Mouse (Mus musculus): ENCODE data around the gene Ap1b1. TPM values are rescaled to one million over a fixed set of nuclear protein-coding genes. Genes with fewer than 3 reads are reported as not detected.
A peak's percentile ranks its signal among the peaks of the same experiment; 100 is the strongest.

The Ap1b1 gene
- polyA plus RNA-seq, 1 experiment from 2014 or later: 110 TPM

DNA sequence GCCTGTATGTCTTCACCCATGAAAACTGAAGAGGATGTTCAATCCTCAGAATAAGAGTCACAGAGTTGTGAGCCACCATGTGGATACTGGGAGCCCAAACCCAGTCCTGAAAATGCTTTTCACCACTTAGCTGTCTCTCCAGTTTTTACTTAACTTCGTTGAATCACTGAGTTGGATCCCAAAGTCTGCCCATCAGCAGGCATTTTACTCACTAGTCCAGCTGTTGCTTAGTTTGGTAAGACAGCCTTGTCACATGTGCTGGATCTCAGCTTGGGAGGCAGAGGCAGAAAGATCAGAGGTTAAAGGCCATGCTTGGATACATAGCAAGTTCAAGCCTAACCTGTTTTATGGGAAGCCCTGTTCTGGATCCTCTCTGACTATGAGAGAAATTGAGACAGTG lies 23.6 kb downstream of the Ap1b1 start:
- peak overlapping the region; percentile 52 for H3K4me3 ChIP-seq
- WGBS (ENCODE audit: insufficient replicate concordance): 68% methylated on average over 1 of the region's 1 CpGs
- H3K9ac ChIP-seq: peak overlapping the region; percentile 69
- H3K36me3 ChIP-seq: peaks cover 68% of the 10 kb centered on the region
- ATAC-seq: no peak
- peak overlapping the region; percentile 67 for H3K4me2 ChIP-seq
- peak overlapping the region; percentile 96 for H3K27ac ChIP-seq
- H3K27me3 ChIP-seq (replicated peaks): no peaks in the 10 kb centered on the region
- peaks cover 73% of the 10 kb centered on the region for H3K4me1 ChIP-seq
- no peaks in the 10 kb centered on the region for H3K9me3 ChIP-seq (replicated peaks)

DNA sequence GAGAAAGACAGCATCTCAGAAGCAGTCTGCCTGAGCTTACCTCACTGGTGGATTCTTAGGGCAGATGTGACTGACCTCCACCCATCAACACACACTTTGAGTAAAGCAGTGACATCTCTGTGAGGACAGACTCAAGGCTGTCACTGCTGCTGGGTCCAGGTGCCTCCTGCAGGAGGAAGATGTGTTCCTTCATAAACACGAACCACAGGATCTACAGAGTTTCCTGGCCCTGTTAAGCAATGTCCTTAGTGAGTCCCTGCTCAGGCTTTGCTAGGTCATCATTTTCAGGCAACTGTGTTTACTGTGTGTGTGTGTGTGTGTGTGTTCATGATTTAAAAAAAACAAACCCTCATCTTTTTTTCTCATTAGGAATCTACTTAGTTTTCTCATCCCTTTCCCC lies 24.9 kb downstream of the Ap1b1 start:
- H3K4me2 ChIP-seq: peak overlapping the region; percentile 16; the same call in 1 of the 2 replicates
- ATAC-seq: no peak
- peak overlapping the region; percentile 28; the same call in 1 of the 2 replicates for H3K9ac ChIP-seq
- peaks cover 60% of the 10 kb centered on the region for H3K4me1 ChIP-seq
- H3K27ac ChIP-seq: peak overlapping the region; percentile 70
- no peak overlapping the region for H3K4me3 ChIP-seq
- peaks cover 69% of the 10 kb centered on the region for H3K36me3 ChIP-seq
- H3K9me3 ChIP-seq (replicated peaks): no peaks in the 10 kb centered on the region
- no peaks in the 10 kb centered on the region for H3K27me3 ChIP-seq (replicated peaks)
- 70% methylated on average over 1 of the region's 1 CpGs for WGBS (ENCODE audit: insufficient replicate concordance)

DNA sequence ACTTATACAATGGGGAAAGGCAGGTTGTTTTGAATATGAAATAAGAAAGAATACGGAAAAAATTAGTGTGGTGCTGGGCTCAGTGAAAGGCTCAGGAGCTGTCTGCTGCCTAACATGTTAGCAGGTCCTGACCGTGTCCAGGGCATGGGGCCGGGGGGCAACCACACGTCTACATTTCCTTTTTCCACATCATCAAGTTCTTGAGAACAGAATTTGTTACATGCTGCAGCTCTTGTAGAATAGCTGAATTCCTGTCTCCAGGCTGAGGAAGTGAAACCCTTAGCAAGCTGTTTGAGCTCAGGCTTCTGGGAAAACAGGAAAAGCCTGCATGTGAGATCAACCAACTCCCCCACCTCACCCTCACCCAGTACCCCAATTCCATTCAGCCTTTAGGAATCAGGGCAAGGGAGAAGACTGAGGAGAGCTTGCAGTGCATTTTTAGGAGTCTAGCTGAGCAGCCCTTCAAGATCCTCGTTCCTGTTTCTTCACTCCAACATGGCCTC lies 25.6 kb downstream of the Ap1b1 start:
- 72% methylated on average over 5 of the region's 5 CpGs for WGBS (ENCODE audit: insufficient replicate concordance)
- Histone ChIP-seq H3K4me2 (no peak overlapping the region), H3K4me3 (no peak overlapping the region), H3K27me3 (replicated peaks) (no peaks in the 10 kb centered on the region), H3K9me3 (replicated peaks) (no peaks in the 10 kb centered on the region), H3K36me3 (peaks cover 74% of the 10 kb centered on the region), H3K4me1 (peaks cover 53% of the 10 kb centered on the region), H3K27ac (peak overlapping the region; percentile 70), H3K9ac (no peak overlapping the region; the same call in 1 of the 2 replicates)
- ATAC-seq: no peak

DNA sequence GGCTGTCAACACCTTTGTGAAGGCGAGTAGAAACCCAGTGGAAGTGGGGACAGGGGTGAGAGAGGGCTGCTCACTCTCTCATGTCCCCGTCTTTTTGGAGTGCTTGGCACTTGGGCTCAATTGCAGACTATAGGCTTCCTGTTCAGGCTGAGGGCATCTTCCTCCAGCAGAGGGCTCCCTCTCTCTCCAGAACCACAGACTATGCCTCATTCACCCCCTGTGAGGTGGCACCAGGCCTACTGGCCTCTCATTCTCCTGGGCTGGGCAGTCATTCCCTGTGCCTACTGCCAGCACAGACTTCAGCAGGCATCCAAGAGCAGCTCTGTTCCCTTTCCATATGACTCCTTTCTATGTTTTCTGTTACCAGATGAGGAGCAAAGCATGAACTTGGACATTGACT lies 29.1 kb downstream of the Ap1b1 start:
- ATAC-seq: no peak
- no peaks in the 10 kb centered on the region for H3K9me3 ChIP-seq (replicated peaks)
- H3K4me2 ChIP-seq: no peak overlapping the region
- H3K9ac ChIP-seq: no peak overlapping the region
- no peak overlapping the region for H3K4me3 ChIP-seq
- peaks cover 96% of the 10 kb centered on the region for H3K36me3 ChIP-seq
- H3K27me3 ChIP-seq (replicated peaks): no peaks in the 10 kb centered on the region
- 53% methylated on average over 2 of the region's 2 CpGs for WGBS (ENCODE audit: insufficient replicate concordance)
- peaks cover 19% of the 10 kb centered on the region for H3K4me1 ChIP-seq
- no peak overlapping the region for H3K27ac ChIP-seq

DNA sequence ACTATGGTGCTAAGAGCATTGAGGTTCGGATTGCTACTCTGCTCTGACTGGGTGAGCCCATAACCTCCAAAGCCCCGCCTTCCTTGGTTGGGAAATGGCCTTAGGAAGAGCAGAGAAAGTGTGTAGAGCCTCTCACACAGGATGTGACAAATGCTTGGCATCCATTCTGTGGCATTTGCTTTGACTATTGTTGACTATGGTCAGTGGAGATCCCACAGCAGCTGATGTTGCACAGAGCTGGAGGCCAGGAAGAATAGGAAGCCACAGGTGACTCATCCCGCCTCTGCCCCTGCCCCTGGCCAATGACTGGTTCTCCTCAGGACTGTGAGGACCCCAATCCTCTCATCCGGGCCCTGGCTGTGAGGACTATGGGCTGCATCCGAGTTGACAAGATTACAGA lies 29.7 kb downstream of the Ap1b1 start:
- no peak overlapping the region for H3K9ac ChIP-seq
- ATAC-seq: no peak
- peaks cover 16% of the 10 kb centered on the region for H3K4me1 ChIP-seq
- H3K4me2 ChIP-seq: no peak overlapping the region
- H3K4me3 ChIP-seq: no peak overlapping the region
- H3K9me3 ChIP-seq (replicated peaks): no peaks in the 10 kb centered on the region
- 77% methylated on average over 5 of the region's 5 CpGs for WGBS (ENCODE audit: insufficient replicate concordance)
- H3K36me3 ChIP-seq: peaks cover 96% of the 10 kb centered on the region
- no peaks in the 10 kb centered on the region for H3K27me3 ChIP-seq (replicated peaks)
- H3K27ac ChIP-seq: no peak overlapping the region

DNA sequence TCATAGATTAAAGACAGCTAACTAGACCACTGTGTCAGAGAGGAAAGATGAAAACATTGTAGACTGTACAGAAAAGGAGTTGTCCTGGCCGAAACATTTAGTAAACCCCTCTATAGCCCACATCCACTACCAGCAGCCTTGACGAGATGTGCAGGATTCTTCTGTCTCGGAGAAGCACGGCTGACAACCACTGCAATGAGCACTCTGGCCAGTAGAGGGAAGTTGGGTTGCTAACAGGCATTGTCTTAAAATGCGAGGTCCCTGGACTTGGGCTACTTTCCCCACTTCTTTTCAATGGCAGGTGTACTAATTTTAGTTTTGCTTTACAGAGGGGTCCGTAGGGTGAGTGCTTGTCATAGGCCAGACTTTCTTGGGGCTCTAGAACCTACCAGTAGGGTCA lies 30.9 kb downstream of the Ap1b1 start:
- no peak overlapping the region for H3K27ac ChIP-seq
- 0 out of 2 replicates have a peak, but pooled peaks cover 4% of the 10 kb centered on the region for H3K4me1 ChIP-seq
- 72% methylated on average over 6 of the region's 6 CpGs for WGBS (ENCODE audit: insufficient replicate concordance)
- no peak overlapping the region for H3K4me2 ChIP-seq
- no peak overlapping the region for H3K9ac ChIP-seq
- peaks cover 92% of the 10 kb centered on the region for H3K36me3 ChIP-seq
- no peaks in the 10 kb centered on the region for H3K27me3 ChIP-seq (replicated peaks)
- ATAC-seq: no peak
- H3K4me3 ChIP-seq: no peak overlapping the region
- H3K9me3 ChIP-seq (replicated peaks): no peaks in the 10 kb centered on the region

DNA sequence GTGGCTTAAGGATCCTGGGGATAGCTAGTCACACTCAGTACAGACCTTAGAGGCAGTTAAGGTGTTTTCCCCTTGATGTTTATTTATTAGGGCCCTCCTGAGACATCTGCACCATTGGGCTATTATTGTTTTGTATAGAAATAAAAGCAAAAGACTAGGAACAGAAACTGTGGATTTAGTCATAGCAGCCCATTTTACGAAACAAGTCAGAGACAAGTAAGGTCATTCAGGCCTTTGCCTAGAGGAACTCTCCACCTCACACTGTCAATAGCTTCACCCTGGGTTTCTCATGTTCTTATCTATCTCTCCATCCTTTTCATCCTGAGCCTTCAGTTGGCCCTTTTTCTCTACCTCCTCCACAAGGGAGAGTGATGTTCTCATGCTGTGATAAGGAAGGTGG lies 38.5 kb downstream of the Ap1b1 start:
- WGBS (ENCODE audit: insufficient replicate concordance): 91% methylated on average over 1 of the region's 1 CpGs
- Histone ChIP-seq H3K4me3 (no peak overlapping the region), H3K9ac (no peak overlapping the region), H3K4me1 (0 out of 2 replicates have a peak, but pooled peaks cover under 1% of the 10 kb centered on the region), H3K36me3 (peaks cover 92% of the 10 kb centered on the region), H3K27ac (no peak overlapping the region), H3K4me2 (no peak overlapping the region), H3K27me3 (replicated peaks) (no peaks in the 10 kb centered on the region), H3K9me3 (replicated peaks) (no peaks in the 10 kb centered on the region)
- ATAC-seq: no peak

DNA sequence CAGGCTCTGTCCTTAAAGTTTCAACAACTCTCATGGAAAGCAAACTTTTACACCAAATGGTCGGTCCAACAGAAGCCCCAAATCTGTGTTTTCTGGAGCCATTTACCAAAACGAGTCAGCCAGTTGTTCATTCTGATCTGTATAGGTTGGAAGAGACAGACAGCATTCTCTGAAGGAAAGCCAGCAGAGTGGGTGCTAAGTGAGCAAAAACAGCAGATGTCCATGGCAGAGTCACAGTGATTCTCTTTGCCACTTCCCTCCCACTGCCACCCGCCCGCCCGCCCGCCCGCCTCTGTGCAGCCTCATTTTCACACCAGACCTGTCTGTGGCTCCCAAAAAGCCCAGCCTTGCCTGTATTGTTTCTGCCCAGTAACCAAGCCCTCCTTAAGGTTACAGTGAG lies 41.6 kb downstream of the Ap1b1 start:
- Histone ChIP-seq H3K27ac (no peak overlapping the region), H3K9me3 (replicated peaks) (no peaks in the 10 kb centered on the region), H3K4me1 (0 out of 2 replicates have a peak, but pooled peaks cover 10% of the 10 kb centered on the region), H3K9ac (no peak overlapping the region), H3K4me2 (no peak overlapping the region), H3K4me3 (no peak overlapping the region), H3K27me3 (replicated peaks) (no peaks in the 10 kb centered on the region), H3K36me3 (peaks cover 100% of the 10 kb centered on the region)
- no peak for ATAC-seq
- WGBS (ENCODE audit: insufficient replicate concordance): 91% methylated on average over 7 of the region's 7 CpGs

DNA sequence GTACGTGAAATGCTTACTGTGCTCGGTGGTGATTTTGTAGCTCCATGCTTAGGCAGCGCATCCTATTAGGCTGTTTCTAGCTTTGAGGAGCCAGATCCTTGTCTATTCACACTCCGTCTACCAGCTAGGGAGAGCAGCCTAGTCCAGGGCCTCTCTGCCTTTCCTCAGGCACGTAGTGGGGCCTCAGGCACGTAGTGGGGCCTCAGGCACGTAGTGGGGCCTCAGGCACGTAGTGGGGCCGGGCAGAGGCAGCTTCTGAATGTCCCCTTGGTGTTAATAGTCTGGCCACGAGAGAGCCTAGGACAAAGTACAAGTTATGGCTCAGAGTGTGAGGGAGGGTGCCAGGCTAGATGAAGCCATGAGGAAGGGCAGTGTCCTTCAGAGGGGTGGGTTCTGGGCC lies 46.1 kb downstream of the Ap1b1 start:
- peaks cover 100% of the 10 kb centered on the region for H3K36me3 ChIP-seq
- 0 out of 2 replicates have a peak, but pooled peaks cover 10% of the 10 kb centered on the region for H3K4me1 ChIP-seq
- no peak overlapping the region for H3K4me2 ChIP-seq
- no peak for ATAC-seq
- no peak overlapping the region for H3K9ac ChIP-seq
- no peaks in the 10 kb centered on the region for H3K27me3 ChIP-seq (replicated peaks)
- no peak overlapping the region for H3K4me3 ChIP-seq
- H3K27ac ChIP-seq: no peak overlapping the region
- WGBS (ENCODE audit: insufficient replicate concordance): 89% methylated on average over 10 of the region's 10 CpGs
- no peaks in the 10 kb centered on the region for H3K9me3 ChIP-seq (replicated peaks)

DNA sequence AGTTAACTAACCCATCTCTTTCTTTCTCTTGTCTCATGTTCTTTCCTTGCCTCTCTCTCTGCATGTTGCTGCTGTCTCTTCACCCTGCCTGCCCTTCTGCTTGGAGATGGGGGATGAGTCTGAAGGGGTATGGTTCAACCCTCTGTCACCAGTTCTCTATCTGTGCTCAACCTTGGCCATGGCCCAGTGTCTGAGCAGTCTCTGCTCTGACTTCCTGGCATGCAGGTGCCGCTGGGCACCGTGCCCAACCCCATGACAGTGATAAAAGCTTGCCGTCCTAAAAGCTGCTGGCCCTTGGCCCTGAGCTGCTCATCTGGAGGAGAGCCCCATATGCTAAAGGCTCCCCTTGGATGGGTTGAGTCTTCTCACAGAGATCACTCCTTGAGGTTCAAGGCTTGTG lies 46.5 kb downstream of the Ap1b1 start:
- no peak for ATAC-seq
- Histone ChIP-seq H3K27me3 (replicated peaks) (no peaks in the 10 kb centered on the region), H3K27ac (no peak overlapping the region), H3K4me2 (no peak overlapping the region), H3K9ac (no peak overlapping the region), H3K4me1 (0 out of 2 replicates have a peak, but pooled peaks cover 10% of the 10 kb centered on the region), H3K4me3 (no peak overlapping the region), H3K9me3 (replicated peaks) (no peaks in the 10 kb centered on the region), H3K36me3 (peaks cover 100% of the 10 kb centered on the region)
- 89% methylated on average over 3 of the region's 3 CpGs for WGBS (ENCODE audit: insufficient replicate concordance)

DNA sequence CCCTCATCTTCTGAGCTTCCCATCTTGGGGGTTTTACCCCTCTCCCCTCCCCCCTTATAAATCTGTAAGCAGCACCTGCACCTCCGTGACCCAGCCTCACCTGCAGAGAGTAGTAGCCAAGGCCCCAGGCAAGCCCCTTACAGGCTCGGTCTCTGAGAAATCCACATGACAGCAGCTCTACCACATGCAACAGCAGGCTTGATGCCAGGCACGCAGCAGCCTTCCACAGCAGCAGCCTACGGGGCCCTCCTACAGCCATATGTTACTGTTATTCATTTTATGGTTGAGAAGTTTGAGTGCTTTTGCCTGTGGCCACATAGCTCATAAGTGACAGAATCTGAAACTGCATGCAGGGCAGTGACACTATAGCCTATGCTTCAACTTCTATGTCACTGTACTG lies 48.8 kb downstream of the Ap1b1 start:
- no peaks in the 10 kb centered on the region for H3K27me3 ChIP-seq (replicated peaks)
- WGBS (ENCODE audit: insufficient replicate concordance): 89% methylated on average over 4 of the region's 4 CpGs
- H3K4me1 ChIP-seq: 0 out of 2 replicates have a peak, but pooled peaks cover 7% of the 10 kb centered on the region
- H3K9ac ChIP-seq: no peak overlapping the region
- H3K36me3 ChIP-seq: peaks cover 100% of the 10 kb centered on the region
- no peak for ATAC-seq
- H3K27ac ChIP-seq: no peak overlapping the region
- H3K4me2 ChIP-seq: no peak overlapping the region
- no peaks in the 10 kb centered on the region for H3K9me3 ChIP-seq (replicated peaks)
- H3K4me3 ChIP-seq: no peak overlapping the region

DNA sequence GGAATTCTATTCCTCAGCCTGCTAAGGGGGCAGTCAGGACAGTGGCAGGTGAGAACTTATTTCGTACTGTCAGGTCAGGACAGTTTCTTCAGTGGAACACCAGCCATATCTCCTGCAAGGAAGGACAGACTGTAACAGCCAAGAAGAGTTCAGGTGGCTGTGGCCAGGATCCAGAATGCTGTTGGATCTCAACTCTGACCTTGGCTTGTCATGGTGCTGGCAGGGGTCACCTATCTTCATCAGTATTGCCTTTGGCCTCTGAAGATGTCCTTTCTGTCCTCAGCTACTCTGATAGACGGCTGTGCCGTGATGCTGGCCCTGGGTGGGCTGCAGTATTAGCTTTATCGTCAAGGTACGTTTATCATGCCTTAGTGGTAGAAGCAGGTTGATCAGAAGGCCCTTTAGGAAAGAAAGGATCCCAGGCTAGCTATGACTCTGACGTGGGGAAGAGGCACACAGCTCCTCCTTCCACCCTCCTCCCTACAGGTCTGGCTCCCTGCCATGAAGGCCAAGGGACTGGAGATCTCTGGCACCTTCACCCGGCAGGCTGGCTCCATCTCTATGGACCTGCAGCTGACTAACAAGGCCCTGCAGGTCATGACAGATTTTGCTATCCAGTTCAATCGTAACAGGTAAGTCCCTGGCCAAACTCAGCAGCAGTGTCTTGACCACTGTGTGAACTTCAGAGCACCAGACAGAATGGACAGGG lies 50.7 kb downstream of the Ap1b1 start:
- Histone ChIP-seq H3K9me3 (replicated peaks) (no peaks in the 10 kb centered on the region), H3K4me3 (no peak overlapping the region), H3K27ac (no peak overlapping the region), H3K4me2 (no peak overlapping the region), H3K27me3 (replicated peaks) (no peaks in the 10 kb centered on the region), H3K9ac (no peak overlapping the region), H3K36me3 (peaks cover 100% of the 10 kb centered on the region), H3K4me1 (no peaks in the 10 kb centered on the region)
- no peak for ATAC-seq
- 86% methylated on average over 8 of the region's 8 CpGs for WGBS (ENCODE audit: insufficient replicate concordance)

Data from liver, embryonic 12.5 days (tissue).